Comparison of ENCODE assay signal across 15 mouse cellular contexts in genomic region chr4:40513235-40513634, GRCm38 (mm10). TPM values are rescaled to one million over a fixed set of nuclear protein-coding genes. Genes with fewer than 3 reads are reported as not detected.
A peak's percentile ranks its signal among the peaks of the same experiment; 100 is the strongest.
DNase-seq lines count a peak whose midpoint lies in the region.
"Had no signal": no experiment of that assay in that cellular context is flagged by ENCODE, and none has a peak within 500 bp of the region (broad histone marks: within the 10 kb centered on the region; RNA-seq: fewer than 3 reads in every experiment).

No protein-coding gene starts in this region.

- peak; percentile 16 for DNase-seq in heart, adult 11 months
- no peak for DNase-seq in heart, postnatal 25 days (ENCODE audit: low spot score)
- peak; percentile 45 for DNase-seq in brain, adult 2 months (ENCODE audit: low read depth, low spot score)
- peak; percentile 60 for DNase-seq in telencephalon, adult 2 months (ENCODE audit: low read depth, low spot score)
- DNase-seq in lung, postnatal 14 days, result no peak
- DNase-seq: adrenal gland, adult 2 months; adrenal gland, postnatal 10 days; adrenal gland, postnatal 25 days; cerebellum, adult 11-12 months; cerebellum, adult 2 months; cerebellum, adult 9-10 months; cerebellum, postnatal 10 days; cerebellum, postnatal 25 days; forebrain, postnatal 0 days had no signal

- intact Hi-C loops in heart, postnatal 25 days (cut with DNase I), result no loop called here

RNA-seq across cellular contexts. Expression of gene Tmem215, which starts 41.3 kb away (rescaled TPM):
- not detected for total RNA-seq in heart, postnatal 25 days (2021)
- total RNA-seq: adrenal gland, adult 2 months; adrenal gland, postnatal 25 days; MEL had no signal

Comparison
In these comparisons a context has a peak if more than half of its experiments do, and no peak if none do; other contexts are left out.
1. DNase-seq: peak in heart, adult 11 months (single experiment), brain, adult 2 months (single experiment) and telencephalon, adult 2 months (single experiment); none in heart, postnatal 25 days (single experiment) and lung, postnatal 14 days (single experiment).